ENCODE assay signal across 10 mouse cellular contexts in the genomic region with DNA sequence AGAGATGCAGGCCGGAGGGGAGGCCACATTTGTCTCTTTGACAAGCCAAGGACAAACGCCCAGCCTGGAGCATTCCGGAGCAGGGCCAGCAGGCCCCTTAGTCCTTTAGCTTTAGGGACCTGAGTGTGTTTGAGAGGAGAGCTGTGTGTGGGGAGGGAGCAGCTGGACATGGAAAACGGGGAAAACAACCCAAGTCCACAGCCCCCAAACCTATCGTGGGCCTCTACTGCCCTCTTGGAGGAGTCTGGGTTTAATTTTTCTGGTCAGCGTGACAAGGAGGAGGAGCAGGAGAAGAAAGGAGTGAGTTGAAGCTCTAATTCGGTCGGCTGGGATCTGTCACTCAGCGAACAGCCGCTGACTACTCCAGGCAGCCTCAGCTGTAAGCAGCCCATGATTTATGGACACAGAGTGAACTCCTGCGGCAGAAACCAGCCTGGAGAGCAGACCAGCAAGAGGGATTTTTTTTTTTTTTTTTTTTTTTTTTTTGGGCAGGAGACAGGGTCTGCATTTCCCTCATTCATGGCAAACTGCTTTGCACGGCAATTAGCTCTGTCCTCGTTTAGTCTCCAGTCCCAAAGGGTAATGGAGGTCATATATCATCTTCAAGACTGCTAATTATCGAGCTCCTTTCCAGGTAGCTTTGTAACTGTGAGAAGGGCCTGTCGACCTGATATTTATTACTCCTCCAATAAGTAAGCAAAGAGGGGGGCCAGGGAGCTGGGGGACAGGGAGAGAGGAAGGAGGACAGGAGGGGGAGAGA. TPM values are rescaled to one million over a fixed set of nuclear protein-coding genes. Genes with fewer than 3 reads are reported as not detected.
DNase-seq lines count a peak whose midpoint lies in the region; ATAC-seq and TF ChIP-seq lines count a peak whose summit lies in the region.
"Had no signal": no experiment of that assay in that cellular context is flagged by ENCODE, and none has a peak within 500 bp of the region (broad histone marks: within the 10 kb centered on the region; RNA-seq: fewer than 3 reads in every experiment).

No protein-coding gene starts in this region.

- H3K4me2 ChIP-seq in heart, embryonic 12.5 days, result peak overlapping the region; percentile 45
- peak overlapping the region; percentile 34 for H3K4me2 ChIP-seq in intestine, embryonic 15.5 days (replicated peaks)
- H3K4me2 ChIP-seq in neural tube, embryonic 12.5 days (replicated peaks), result peak overlapping the region; percentile 52

- no peak for TF ChIP-seq EP300 in heart, adult 2 months (IDR thresholded peaks at IDR 0.05; ENCODE audit: insufficient read depth, low read depth, low read length)

- no peaks in the 10 kb centered on the region for H3K27me3 ChIP-seq in heart, embryonic 12.5 days (replicated peaks)
- no peaks in the 10 kb centered on the region for H3K27me3 ChIP-seq in heart, adult 2 months (ENCODE audit: control insufficient read depth, insufficient read depth, low read length)
- no peaks in the 10 kb centered on the region for H3K27me3 ChIP-seq in intestine, embryonic 15.5 days (replicated peaks)
- H3K27me3 ChIP-seq in neural tube, embryonic 12.5 days (replicated peaks), result peaks cover 9% of the 10 kb centered on the region; the same call in 1 of the 2 replicates
- no peaks in the 10 kb centered on the region for H3K27me3 ChIP-seq in thymus, adult 2 months (ENCODE audit: control insufficient read depth, insufficient read depth, low read length)

- WGBS in heart, embryonic 12.5 days, result 20% methylated on average over 15 of the region's 15 CpGs
- WGBS in heart, adult 2 months, result 47% methylated on average over 15 of the region's 15 CpGs
- WGBS in intestine, embryonic 15.5 days, result 6% methylated on average over 15 of the region's 15 CpGs
- WGBS in neural tube, embryonic 12.5 days, result 2% methylated on average over 15 of the region's 15 CpGs
- WGBS in thymus, adult 2 months, result 53% methylated on average over 15 of the region's 15 CpGs

- DNase-seq in heart, adult 2 months, result no peak
- DNase-seq in embryo, embryonic 9.5 days (ENCODE audit: extremely low spot score), result peak; percentile 77
- DNase-seq in layer of hippocampus, postnatal 10 days (ENCODE audit: low spot score in 2 of 2), result no peak
- DNase-seq in thymus, adult 2 months, result no peak
- no peak for DNase-seq in spleen, postnatal 10 days (ENCODE audit: low spot score in 2 of 2)
- DNase-seq: cerebellum, adult 18-20 months had no signal

- H3K4me1 ChIP-seq in heart, embryonic 12.5 days (replicated peaks), result peaks cover 11% of the 10 kb centered on the region
- H3K4me1 ChIP-seq in heart, adult 2 months (ENCODE audit: control insufficient read depth, insufficient read depth, low read length), result no peaks in the 10 kb centered on the region
- peaks cover 8% of the 10 kb centered on the region; the same call in 1 of the 2 replicates for H3K4me1 ChIP-seq in intestine, embryonic 15.5 days (replicated peaks)
- H3K4me1 ChIP-seq in neural tube, embryonic 12.5 days, result peaks cover 12% of the 10 kb centered on the region
- no peaks in the 10 kb centered on the region for H3K4me1 ChIP-seq in thymus, adult 2 months (replicated peaks; ENCODE audit: control insufficient read depth, insufficient read depth, low read length)

- no peak for TF ChIP-seq POLR2A in heart, adult 2 months (IDR thresholded peaks at IDR 0.05; ENCODE audit: insufficient read depth, low read depth, low read length)
- no peak for TF ChIP-seq POLR2A in thymus, adult 2 months (IDR thresholded peaks at IDR 0.05; ENCODE audit: control insufficient read depth, extremely low read depth, insufficient read depth, low read length, poor library complexity)

- no peak overlapping the region; the same call in 1 of the 2 replicates for H3K4me3 ChIP-seq in heart, embryonic 12.5 days
- no peak overlapping the region for H3K4me3 ChIP-seq in heart, adult 2 months
- H3K4me3 ChIP-seq in intestine, embryonic 15.5 days (replicated peaks), result no peak overlapping the region
- no peak overlapping the region for H3K4me3 ChIP-seq in neural tube, embryonic 12.5 days
- no peak overlapping the region for H3K4me3 ChIP-seq in thymus, adult 2 months (ENCODE audit: control insufficient read depth, insufficient read depth, low read length)
- H3K4me3 ChIP-seq: myocyte had no signal

- H3K79me2 ChIP-seq in heart, adult 2 months (replicated peaks; ENCODE audit: control insufficient read depth, insufficient read depth, low read length), result no peaks in the 10 kb centered on the region

- TF ChIP-seq CTCF in heart, adult 2 months (IDR thresholded peaks at IDR 0.05), result no peak
- no peak for TF ChIP-seq CTCF in thymus, adult 2 months (IDR thresholded peaks at IDR 0.05; ENCODE audit: borderline replicate concordance, control insufficient read depth, extremely low read depth, insufficient read depth, low read length, poor library complexity)

- intact Hi-C loops in heart, adult 2 months (cut with DNase I), result no loop called here

- 0 out of 2 replicates have a peak, but pooled peaks cover 3% of the 10 kb centered on the region for H3K9me3 ChIP-seq in heart, embryonic 12.5 days (replicated peaks)
- H3K9me3 ChIP-seq in intestine, embryonic 15.5 days, result no peaks in the 10 kb centered on the region
- H3K9me3 ChIP-seq in neural tube, embryonic 12.5 days, result no peaks in the 10 kb centered on the region

- 0 out of 2 replicates have a peak overlapping the region, but pooled peaks have one; percentile 8 for H3K27ac ChIP-seq in heart, embryonic 12.5 days (ENCODE audit: poor library complexity, severe bottlenecking)
- H3K27ac ChIP-seq in heart, adult 2 months, result no peak overlapping the region
- peak overlapping the region; percentile 65 for H3K27ac ChIP-seq in intestine, embryonic 15.5 days
- H3K27ac ChIP-seq in neural tube, embryonic 12.5 days, result peak overlapping the region; percentile 37; the same call in 1 of the 2 replicates
- H3K27ac ChIP-seq in thymus, adult 2 months (ENCODE audit: control insufficient read depth, insufficient read depth, low read length), result no peak overlapping the region

- H3K36me3 ChIP-seq in heart, embryonic 12.5 days, result no peaks in the 10 kb centered on the region
- H3K36me3 ChIP-seq in heart, adult 2 months (ENCODE audit: control insufficient read depth, insufficient read depth, low read length), result no peaks in the 10 kb centered on the region
- no peaks in the 10 kb centered on the region for H3K36me3 ChIP-seq in intestine, embryonic 15.5 days
- no peaks in the 10 kb centered on the region for H3K36me3 ChIP-seq in neural tube, embryonic 12.5 days
- no peaks in the 10 kb centered on the region for H3K36me3 ChIP-seq in thymus, adult 2 months (ENCODE audit: control insufficient read depth, insufficient read depth, low read length)

- no peak overlapping the region for H3K9ac ChIP-seq in heart, embryonic 12.5 days
- no peak overlapping the region for H3K9ac ChIP-seq in heart, adult 2 months (ENCODE audit: low read depth, low read length)
- no peak overlapping the region for H3K9ac ChIP-seq in intestine, embryonic 15.5 days
- no peak overlapping the region for H3K9ac ChIP-seq in neural tube, embryonic 12.5 days

- peak; percentile 66; the same call in 1 of the 2 replicates for ATAC-seq in heart, embryonic 12.5 days (ENCODE audit: insufficient number of reproducible peaks, low FRiP score)
- ATAC-seq in intestine, embryonic 15.5 days, result peak; percentile 86
- ATAC-seq in neural tube, embryonic 12.5 days (ENCODE audit: low FRiP score, low read depth), result peak; percentile 93

RNA-seq across cellular contexts. Expression of a gene that starts 43.0 kb away (rescaled TPM):
- polyA plus RNA-seq in heart, embryonic 12.5 days (2016; fragmentation: Nextera tagmentation; extraction: Ambion mirVana), result 40.8 and 43.5 TPM in 2 replicates
- 1 to 10 TPM; 5.6 to 8.3 TPM for total RNA-seq in heart, adult 2 months (2021)
- polyA plus RNA-seq in heart, adult 2 months (2012; rRNA removed), result 6.6 and 10.2 TPM in 2 replicates
- 57.3 and 69.9 TPM in 2 replicates for polyA plus RNA-seq in intestine, embryonic 15.5 days (2015; fragmentation: Nextera tagmentation; extraction: Ambion mirVana)
- 15.0 and 19.6 TPM in 2 replicates for polyA plus RNA-seq in neural tube, embryonic 12.5 days (2016; fragmentation: Nextera tagmentation; extraction: Ambion mirVana)
- 10 to 100 TPM; 42.1 to 44.5 TPM for total RNA-seq in layer of hippocampus, postnatal 10 days (2021)
- polyA plus RNA-seq in thymus, adult 2 months (2012; rRNA removed), result 18.3 and 19.9 TPM in 2 replicates

Comparison
In these comparisons a context has a peak if more than half of its experiments do, and no peak if none do; other contexts are left out.
1. H3K27ac ChIP-seq: peak in heart, embryonic 12.5 days (single experiment), intestine, embryonic 15.5 days (single experiment) and neural tube, embryonic 12.5 days (single experiment); none in heart, adult 2 months (single experiment) and thymus, adult 2 months (single experiment).
2. Peak in every context shown above with its lines, with median percentiles within 50 percentile points of each other: ATAC-seq and H3K4me2 ChIP-seq.